ENCODE assay signal across 15 mouse cellular contexts in the genomic region with DNA sequence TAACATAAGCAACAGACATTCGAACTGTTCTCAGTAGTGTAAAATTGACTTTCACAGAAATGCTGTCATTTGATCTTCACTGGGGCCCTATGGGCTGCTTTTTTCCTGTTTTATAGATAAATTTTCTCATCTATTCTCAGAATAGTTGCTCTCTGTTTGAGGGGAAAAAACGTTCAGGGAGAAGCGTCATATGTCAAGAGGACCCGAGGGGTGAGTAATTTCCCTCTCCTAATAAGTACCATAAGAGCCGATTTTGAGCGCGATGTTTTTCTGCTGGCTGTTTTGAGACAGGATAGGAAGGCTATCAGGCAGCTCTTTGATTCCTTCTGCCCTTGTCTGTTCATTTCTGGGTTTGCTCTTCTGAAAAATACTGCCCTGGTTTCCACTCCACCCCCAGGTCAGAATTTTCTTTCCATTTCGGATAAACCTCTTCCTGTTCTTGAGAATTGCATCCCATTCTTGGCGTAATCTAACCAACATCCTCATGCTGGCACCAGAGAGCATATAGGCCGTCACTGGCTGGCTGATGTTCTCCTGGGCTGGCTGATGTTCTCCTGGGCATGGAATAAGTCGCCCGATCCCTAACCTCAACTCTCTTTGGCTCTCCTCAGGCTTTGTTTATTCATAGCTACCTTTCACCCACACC. TPM values are rescaled to one million over a fixed set of nuclear protein-coding genes. Genes with fewer than 3 reads are reported as not detected.
A peak's percentile ranks its signal among the peaks of the same experiment; 100 is the strongest.
DNase-seq lines count a peak whose midpoint lies in the region; ATAC-seq lines count a peak whose summit lies in the region.
"Had no signal": no experiment of that assay in that cellular context is flagged by ENCODE, and none has a peak within 500 bp of the region (broad histone marks: within the 10 kb centered on the region; RNA-seq: fewer than 3 reads in every experiment).

No protein-coding gene starts in this region.

- H3K4me3 ChIP-seq in neural tube, embryonic 15.5 days (replicated peaks), result no peak overlapping the region
- H3K4me3 ChIP-seq: neural tube, embryonic 13.5 days; stomach, embryonic 15.5 days had no signal

- WGBS in neural tube, embryonic 15.5 days, result 61% methylated on average over 12 of the region's 12 CpGs

- intact Hi-C loops in heart, postnatal 10 days (cut with DNase I), result loop anchor here (5.0 kb wide), 1 partner anchor 107 kb away; no protein-coding TSS in a partner anchor

- H3K27me3 ChIP-seq in neural tube, embryonic 15.5 days (replicated peaks), result no peaks in the 10 kb centered on the region
- H3K27me3 ChIP-seq: neural tube, embryonic 13.5 days; stomach, embryonic 15.5 days had no signal

- H3K9me3 ChIP-seq in neural tube, embryonic 15.5 days (replicated peaks), result no peaks in the 10 kb centered on the region
- H3K9me3 ChIP-seq: neural tube, embryonic 13.5 days; stomach, embryonic 15.5 days had no signal

- no peak overlapping the region for H3K9ac ChIP-seq in neural tube, embryonic 15.5 days (replicated peaks)
- H3K9ac ChIP-seq: neural tube, embryonic 13.5 days; stomach, embryonic 15.5 days had no signal

- H3K27ac ChIP-seq in neural tube, embryonic 15.5 days (replicated peaks), result peak overlapping the region; percentile 23; the same call in 1 of the 2 replicates
- H3K27ac ChIP-seq: neural tube, embryonic 13.5 days; stomach, embryonic 15.5 days had no signal

- peaks cover 33% of the 10 kb centered on the region for H3K4me1 ChIP-seq in neural tube, embryonic 15.5 days

- no peak overlapping the region for H3K4me2 ChIP-seq in neural tube, embryonic 15.5 days
- H3K4me2 ChIP-seq: neural tube, embryonic 13.5 days; stomach, embryonic 15.5 days had no signal

- H3K36me3 ChIP-seq in neural tube, embryonic 15.5 days, result no peaks in the 10 kb centered on the region
- H3K36me3 ChIP-seq: neural tube, embryonic 13.5 days; stomach, embryonic 15.5 days had no signal

- no peak for ATAC-seq in neural tube, embryonic 15.5 days (ENCODE audit: low FRiP score)
- ATAC-seq: activated CD4-positive, CD25-positive, alpha-beta regulatory T cell, adult 4 months had no signal

- peak; percentile 24 for DNase-seq in heart, postnatal 10 days
- DNase-seq in heart, adult 8-10 months (ENCODE audit: low spot score), result no peak
- no peak for DNase-seq in neural tube, embryonic 10.5 days (ENCODE audit: extremely low spot score, low spot score)
- peak; percentile 49 for DNase-seq in induced T-regulatory cell, adult 2 months (ENCODE audit: low read depth)
- DNase-seq in retina, postnatal 1 day, result no peak
- no peak for DNase-seq in cerebellum, adult 9-10 months
- DNase-seq in ovary, postnatal 10 days (ENCODE audit: low spot score), result no peak
- DNase-seq: gastrocnemius, postnatal 10 days; heart, postnatal 36 days; layer of hippocampus, postnatal 36 days; right cerebral cortex, postnatal 25 days had no signal

RNA-seq across cellular contexts. Expression of a gene that starts 29.3 kb away (rescaled TPM):
- total RNA-seq in heart, postnatal 10 days (2021), result 10 to 100 TPM; 49.6 to 54.1 TPM
- total RNA-seq in heart, adult 8-10 months (2022), result 10 to 100 TPM; 43.2 to 56.8 (median 53.3) TPM
- polyA plus RNA-seq in neural tube, embryonic 15.5 days (2015; fragmentation: Nextera tagmentation; extraction: Ambion mirVana), result 93.9 and 97.1 TPM in 2 replicates

RNA-seq across cellular contexts. Expression of a gene that starts 41.8 kb away (rescaled TPM):
- total RNA-seq in heart, postnatal 10 days (2021), result 1,000 to 10,000 TPM; 1,178 to 1,212 TPM
- total RNA-seq in heart, adult 8-10 months (2022), result 1,000 to 10,000 TPM; 1,836 to 2,320 (median 2,004) TPM
- 55.2 and 62.6 TPM in 2 replicates for polyA plus RNA-seq in neural tube, embryonic 15.5 days (2015; fragmentation: Nextera tagmentation; extraction: Ambion mirVana)

Comparison
In these comparisons a context has a peak if more than half of its experiments do, and no peak if none do; other contexts are left out.
1. DNase-seq: peak in heart, postnatal 10 days (2 of 2) and induced T-regulatory cell, adult 2 months (single experiment); none in heart, adult 8-10 months (single experiment), neural tube, embryonic 10.5 days (single experiment), retina, postnatal 1 day (single experiment), cerebellum, adult 9-10 months (single experiment) and ovary, postnatal 10 days (single experiment).